Comparison of ENCODE assay signal across 1 mouse cellular context in the genomic region with DNA sequence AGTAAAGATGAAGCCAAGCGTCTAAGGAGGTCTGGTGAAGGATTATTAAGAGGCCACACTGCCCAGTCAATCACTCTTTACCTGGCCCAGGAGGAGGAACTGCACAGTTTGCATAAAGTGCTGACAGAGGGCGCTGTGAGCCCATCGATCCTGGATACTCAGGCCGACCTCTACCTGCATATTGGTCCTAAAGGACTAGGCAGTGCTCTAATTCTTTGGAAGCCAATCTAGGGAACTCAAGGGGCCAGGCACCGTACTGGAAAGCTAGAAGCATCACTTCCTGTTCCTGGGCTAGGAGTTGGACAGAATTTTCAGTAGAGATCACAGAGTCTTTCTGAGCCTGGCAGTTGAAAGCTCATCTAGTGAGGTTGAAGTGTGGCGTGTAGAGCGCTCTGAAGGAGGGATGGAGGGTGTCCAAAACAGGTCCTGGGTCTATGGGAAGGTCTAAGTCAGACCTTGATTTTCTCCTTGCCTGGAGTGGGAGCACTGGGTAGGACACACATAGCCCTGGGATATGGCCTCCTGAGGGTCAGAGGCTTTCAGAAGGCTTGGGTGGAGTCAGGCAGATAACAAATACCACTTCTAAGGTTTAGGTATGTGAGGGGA.
TF ChIP-seq lines count a peak whose summit lies in the region.

No protein-coding gene starts in this region.

TF ChIP-seq in ES-E14, 5 proteins besides CTCF, POLR2A, EP300 and RAD21:
- TF ChIP-seq MAFK (IDR thresholded peaks at IDR 0.05; ENCODE audit: insufficient read depth, low read depth, low read length) (peak; percentile 77), ZC3H11A (IDR thresholded peaks at IDR 0.05; ENCODE audit: borderline replicate concordance, low read depth, low read length) (no peak)
